Mouse (Mus musculus): ENCODE measurements at regions not wholly inside any gene's neighbourhood (a gene's known extent, or its start where the extent isn't known, plus 50 kb on each side); places are given as distances from the start of the nearest gene placed in this dataset.

DNA sequence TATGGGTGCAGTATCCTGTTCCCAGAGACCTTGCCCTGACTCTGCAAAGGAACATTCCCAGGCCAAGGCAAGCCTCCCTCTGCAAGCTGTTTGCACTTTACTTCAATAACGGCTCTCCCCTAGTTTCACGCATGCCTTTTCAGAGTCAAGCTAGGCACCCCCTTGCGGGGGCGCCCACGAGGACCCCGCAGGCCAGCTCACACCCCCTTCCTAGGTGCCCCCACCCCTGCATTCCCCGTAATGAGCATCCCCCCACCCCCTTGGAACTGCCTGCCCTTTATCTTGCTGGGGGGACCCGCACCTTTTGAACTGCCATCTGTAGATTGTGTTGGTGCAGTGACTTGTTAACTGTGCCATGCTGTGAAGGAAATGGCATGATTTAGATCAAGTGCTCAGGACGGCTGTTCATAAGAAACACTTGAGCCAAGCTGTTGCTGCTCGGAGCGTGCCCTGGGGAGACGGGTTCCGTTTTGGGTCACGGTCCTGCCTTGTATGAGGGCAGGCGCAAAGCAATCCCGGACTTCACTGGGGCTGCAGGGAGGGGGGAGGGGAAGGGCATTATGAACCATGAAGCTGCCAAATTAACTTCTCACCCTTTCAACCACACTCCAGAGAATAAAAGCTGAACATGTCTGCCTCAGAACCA, 155.3 kb upstream of the Cdkn3 start:
- TF ChIP-seq FLI1 (IDR thresholded peaks at IDR 0.05; ENCODE audit: low read length) (no peak), GATA1 (IDR thresholded peaks at IDR 0.05; ENCODE audit: borderline replicate concordance, low read length) (no peak)
- no peak overlapping the region for H3K4me3 ChIP-seq (replicated peaks)
- no peaks in the 10 kb centered on the region for H3K27me3 ChIP-seq (replicated peaks)
- peaks cover 16% of the 10 kb centered on the region for H3K9me3 ChIP-seq
- H3K36me3 ChIP-seq (replicated peaks; ENCODE audit: low read length): no peaks in the 10 kb centered on the region
- no peaks in the 10 kb centered on the region for H3K4me1 ChIP-seq

DNA sequence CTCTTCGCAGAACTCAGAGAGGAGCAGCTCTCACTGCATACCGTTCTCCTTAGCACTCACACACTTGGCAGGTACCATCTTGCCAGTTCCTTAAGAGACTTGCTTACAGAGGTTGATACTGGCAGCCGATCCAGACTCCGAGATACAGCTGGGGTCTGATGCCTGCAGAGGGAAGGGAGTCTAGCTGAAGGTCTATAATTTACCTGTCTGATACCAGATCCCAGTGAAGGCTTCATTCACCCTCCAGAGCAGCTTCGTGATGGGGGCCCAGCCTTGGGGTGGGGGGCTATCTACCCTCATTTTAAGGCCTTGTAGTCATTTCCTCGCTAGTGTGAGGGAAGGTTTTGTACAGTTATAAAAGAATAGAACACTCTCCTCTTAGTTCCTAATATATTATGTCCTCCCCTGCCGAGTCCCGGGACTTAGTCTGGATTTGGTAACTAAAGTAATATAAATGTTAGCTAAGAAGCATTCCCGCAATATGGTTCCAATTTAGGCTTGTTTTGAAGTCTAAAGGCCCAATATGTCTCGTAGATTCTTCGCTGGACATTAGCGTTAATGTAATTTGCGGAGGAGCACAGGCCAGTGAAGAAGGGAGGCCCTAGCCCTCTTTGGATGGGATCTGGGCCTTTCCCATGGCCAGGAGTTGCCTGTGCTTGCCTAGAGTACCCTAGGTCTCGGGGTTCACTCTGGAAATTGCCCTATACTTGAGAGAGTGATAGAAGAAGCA, 156.0 kb upstream of the Cdkn3 start:
- H3K4me1 ChIP-seq: no peaks in the 10 kb centered on the region
- H3K9me3 ChIP-seq: peaks cover 16% of the 10 kb centered on the region
- H3K4me3 ChIP-seq (replicated peaks): no peak overlapping the region
- no peaks in the 10 kb centered on the region for H3K27me3 ChIP-seq (replicated peaks)
- no peaks in the 10 kb centered on the region for H3K36me3 ChIP-seq (replicated peaks; ENCODE audit: low read length)
- TF ChIP-seq FLI1 (IDR thresholded peaks at IDR 0.05; ENCODE audit: low read length) (no peak), GATA1 (IDR thresholded peaks at IDR 0.05; ENCODE audit: borderline replicate concordance, low read length) (no peak)

DNA sequence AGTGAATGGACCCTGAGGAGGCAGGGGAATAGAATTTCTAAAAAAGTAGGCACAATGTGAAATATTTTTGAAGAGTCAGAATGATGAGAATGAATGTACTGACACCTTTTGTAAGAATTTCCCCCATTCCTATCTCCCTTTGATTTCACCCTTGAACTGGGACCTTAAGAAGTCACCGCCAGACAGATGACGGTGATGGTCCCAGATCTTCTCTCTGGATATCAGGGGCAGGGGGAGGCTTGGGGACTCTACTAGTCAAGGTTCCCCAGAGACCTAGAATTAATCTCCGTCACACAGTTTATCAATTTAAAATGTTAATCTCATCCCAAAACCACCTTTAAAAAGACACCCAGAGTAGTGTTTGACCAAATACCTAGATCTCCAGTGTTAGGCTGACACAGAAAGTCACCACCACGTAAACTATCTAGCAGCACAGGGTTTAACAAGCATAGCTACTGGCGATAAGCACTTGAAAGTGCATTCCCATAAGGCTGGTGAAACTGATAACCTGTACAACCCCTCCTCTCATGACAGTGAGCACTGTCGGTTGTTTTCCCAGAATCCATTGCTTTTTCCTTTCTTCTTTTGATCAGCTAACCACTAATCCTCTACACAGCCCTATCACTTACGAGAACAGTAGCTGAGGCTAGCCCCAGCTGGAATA, 163.5 kb upstream of the Cdkn3 start:
- Histone ChIP-seq H3K27me3 (replicated peaks) (no peaks in the 10 kb centered on the region), H3K4me1 (no peaks in the 10 kb centered on the region), H3K9me3 (0 out of 2 replicates have a peak, but pooled peaks cover 3% of the 10 kb centered on the region), H3K36me3 (replicated peaks; ENCODE audit: low read length) (no peaks in the 10 kb centered on the region), H3K4me3 (replicated peaks) (no peak overlapping the region)
- TF ChIP-seq GATA1 (IDR thresholded peaks at IDR 0.05; ENCODE audit: borderline replicate concordance, low read length): no peak
- no peak for TF ChIP-seq FLI1 (IDR thresholded peaks at IDR 0.05; ENCODE audit: low read length)

DNA sequence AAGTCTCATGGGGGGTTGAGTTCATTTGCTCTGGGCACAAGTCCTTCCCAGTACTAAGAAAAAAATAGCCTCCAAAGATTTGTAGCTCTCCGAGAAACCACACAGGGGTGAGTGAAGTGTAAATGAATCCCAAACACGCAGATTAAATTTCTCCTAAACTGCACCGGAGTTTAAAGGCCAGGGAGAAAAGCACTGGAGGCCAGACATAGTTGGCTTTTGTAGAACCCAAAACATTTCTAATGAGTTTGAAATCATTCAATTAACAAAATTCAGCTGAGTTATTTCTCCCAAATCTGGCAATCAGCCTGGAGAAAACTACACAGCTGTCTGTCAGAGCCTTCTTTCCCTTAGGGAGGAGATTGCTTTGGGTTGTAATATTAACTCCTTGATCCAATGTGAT, 166.2 kb upstream of the Cdkn3 start:
- 0 out of 2 replicates have a peak, but pooled peaks cover 3% of the 10 kb centered on the region for H3K9me3 ChIP-seq
- TF ChIP-seq FLI1 (IDR thresholded peaks at IDR 0.05; ENCODE audit: low read length) (no peak), GATA1 (IDR thresholded peaks at IDR 0.05; ENCODE audit: borderline replicate concordance, low read length) (no peak)

DNA sequence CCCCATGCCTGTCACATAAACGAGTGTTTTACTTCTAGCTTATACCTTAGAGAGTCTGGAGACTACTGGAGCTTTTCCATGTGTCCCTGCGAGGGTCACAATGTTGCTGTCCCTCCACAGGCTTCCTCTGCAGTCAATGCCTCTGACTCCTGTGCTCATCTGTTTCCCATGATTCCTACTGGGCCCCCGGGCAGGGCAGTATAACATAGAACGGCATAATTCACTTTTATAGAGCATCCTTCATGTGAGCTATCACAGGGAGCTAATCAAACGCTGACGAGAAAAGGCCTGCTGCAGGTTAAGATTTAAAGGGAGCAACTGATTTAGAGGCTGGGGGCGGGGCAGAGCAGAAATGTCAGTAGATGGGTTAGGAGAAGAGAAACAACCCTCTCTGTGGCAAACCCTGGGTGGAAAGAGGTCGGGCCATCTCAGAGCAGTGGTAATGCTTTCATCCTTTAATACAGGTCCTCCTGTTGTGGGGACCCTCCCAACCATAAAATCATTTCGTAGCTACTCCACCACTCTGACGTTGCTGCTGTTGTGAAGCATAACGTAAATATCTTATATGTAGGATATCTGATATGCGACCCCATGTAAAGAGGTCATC, 168.5 kb upstream of the Cdkn3 start:
- H3K4me3 ChIP-seq (replicated peaks): no peak overlapping the region
- TF ChIP-seq FLI1 (IDR thresholded peaks at IDR 0.05; ENCODE audit: low read length) (no peak), GATA1 (IDR thresholded peaks at IDR 0.05; ENCODE audit: borderline replicate concordance, low read length) (no peak)
- H3K27me3 ChIP-seq (replicated peaks): no peaks in the 10 kb centered on the region
- H3K4me1 ChIP-seq: no peaks in the 10 kb centered on the region
- H3K36me3 ChIP-seq (replicated peaks; ENCODE audit: low read length): no peaks in the 10 kb centered on the region
- 0 out of 2 replicates have a peak, but pooled peaks cover under 1% of the 10 kb centered on the region for H3K9me3 ChIP-seq

More for the DNA sequence above, 166.2 kb upstream of the Cdkn3 start:
- no peaks in the 10 kb centered on the region for H3K36me3 ChIP-seq (replicated peaks; ENCODE audit: low read length)
- no peaks in the 10 kb centered on the region for H3K4me1 ChIP-seq
- H3K27me3 ChIP-seq (replicated peaks): no peaks in the 10 kb centered on the region
- no peak overlapping the region for H3K4me3 ChIP-seq (replicated peaks)

- Histone ChIP-seq H3K27me3 (replicated peaks) (no peaks in the 10 kb centered on the region), H3K4me1 (no peaks in the 10 kb centered on the region), H3K36me3 (replicated peaks; ENCODE audit: low read length) (no peaks in the 10 kb centered on the region), H3K4me3 (replicated peaks) (no peak overlapping the region), H3K9me3 (no peaks in the 10 kb centered on the region)
- TF ChIP-seq FLI1 (IDR thresholded peaks at IDR 0.05; ENCODE audit: low read length): no peak
- no peak for TF ChIP-seq GATA1 (IDR thresholded peaks at IDR 0.05; ENCODE audit: borderline replicate concordance, low read length)
Measured at GRCm38 (mm10) chr14:46591211-46591610, 169.1 kb upstream of the Cdkn3 start.

DNA sequence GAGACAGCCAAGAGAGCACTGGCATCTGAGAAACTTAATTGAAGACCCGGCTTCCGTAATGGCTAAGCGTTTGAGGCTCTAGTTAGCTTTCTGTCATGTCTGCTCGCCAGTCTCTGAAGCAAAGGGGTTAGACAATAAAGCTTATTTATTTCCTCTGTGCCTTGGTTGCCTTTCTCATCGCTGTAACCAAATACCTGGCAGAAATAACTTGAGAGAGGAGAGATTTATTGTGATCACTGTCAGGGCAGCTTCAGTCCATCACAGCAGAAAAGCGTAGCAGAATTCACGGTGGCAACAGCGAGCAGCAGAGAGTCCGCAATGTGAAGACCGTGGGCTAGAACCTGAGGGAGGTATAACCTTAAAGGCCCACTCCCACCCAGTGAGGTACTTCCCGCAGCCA, 174.2 kb upstream of the Cdkn3 start:
- H3K4me3 ChIP-seq (replicated peaks): no peak overlapping the region
- H3K36me3 ChIP-seq (replicated peaks; ENCODE audit: low read length): no peaks in the 10 kb centered on the region
- H3K9me3 ChIP-seq: 0 out of 2 replicates have a peak, but pooled peaks cover 5% of the 10 kb centered on the region
- TF ChIP-seq GATA1 (IDR thresholded peaks at IDR 0.05; ENCODE audit: borderline replicate concordance, low read length) (no peak), FLI1 (IDR thresholded peaks at IDR 0.05; ENCODE audit: low read length) (no peak)
- no peaks in the 10 kb centered on the region for H3K4me1 ChIP-seq
- no peaks in the 10 kb centered on the region for H3K27me3 ChIP-seq (replicated peaks)

GRCm38 (mm10) chr14:46578051-46579000, 182.0 kb upstream of the Cdkn3 start:
- no peak for TF ChIP-seq FLI1 (IDR thresholded peaks at IDR 0.05; ENCODE audit: low read length)
- no peak for TF ChIP-seq GATA1 (IDR thresholded peaks at IDR 0.05; ENCODE audit: borderline replicate concordance, low read length)
- 0 out of 2 replicates have a peak, but pooled peaks cover 5% of the 10 kb centered on the region for H3K9me3 ChIP-seq
- no peaks in the 10 kb centered on the region for H3K27me3 ChIP-seq (replicated peaks)
- no peaks in the 10 kb centered on the region for H3K36me3 ChIP-seq (replicated peaks; ENCODE audit: low read length)
- no peaks in the 10 kb centered on the region for H3K4me1 ChIP-seq
- H3K4me3 ChIP-seq (replicated peaks): no peak overlapping the region

DNA sequence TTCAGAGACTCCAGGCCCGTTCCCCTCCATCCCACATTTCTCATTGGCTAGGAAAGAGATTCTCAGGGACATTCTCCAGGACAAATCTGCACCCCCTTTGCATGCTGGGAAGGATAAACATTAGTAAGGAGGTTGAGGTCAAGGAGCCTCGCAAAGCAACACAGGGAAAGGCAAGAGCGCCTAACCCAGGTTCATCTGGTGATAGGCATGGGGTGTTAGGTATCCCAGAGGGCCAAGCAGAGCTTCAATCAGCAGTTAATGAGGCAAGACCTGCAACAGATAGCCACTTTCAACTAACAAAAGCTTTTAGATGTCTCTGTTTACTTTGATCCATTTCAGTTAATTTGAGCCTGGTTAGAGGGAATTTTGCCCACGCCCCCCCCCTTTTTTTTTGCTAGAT, 184.5 kb upstream of the Cdkn3 start:
- Histone ChIP-seq H3K4me1 (no peaks in the 10 kb centered on the region), H3K27me3 (replicated peaks) (no peaks in the 10 kb centered on the region)

More for the DNA sequence above, 184.5 kb upstream of the Cdkn3 start:
- TF ChIP-seq GATA1 (IDR thresholded peaks at IDR 0.05; ENCODE audit: borderline replicate concordance, low read length) (no peak), FLI1 (IDR thresholded peaks at IDR 0.05; ENCODE audit: low read length) (no peak)
- H3K36me3 ChIP-seq (replicated peaks; ENCODE audit: low read length): no peaks in the 10 kb centered on the region
- H3K9me3 ChIP-seq: no peaks in the 10 kb centered on the region
- H3K4me3 ChIP-seq (replicated peaks): no peak overlapping the region
